Mouse (Mus musculus) stomach, embryonic 16.5 days (tissue): ENCODE data around the gene Zdhhc25. TPM values are rescaled to one million over a fixed set of nuclear protein-coding genes. Genes with fewer than 3 reads are reported as not detected.

Experiments
- ATAC-seq: fragments of 200-750 bp; cut with Nextera tagmentation; 2 replicates; pipeline ENCODE4 v1.8.0; 2017; ENCODE audit warnings: moderate number of reproducible peaks, moderate TSS enrichment; ENCODE audit not compliant: insufficient read depth, low FRiP score
- H3K27ac ChIP-seq: fragments of 300-500 bp; sonication (generic); 2 replicates; pipeline ENCODE4 v1.5.1; 2014; ENCODE audit warnings: low read length
- H3K27me3 ChIP-seq: fragments of 300-500 bp; sonication (generic); 2 replicates; pipeline ENCODE4 v1.6.1; 2014; ENCODE audit warnings: low read length, control low read depth, mixed read lengths; ENCODE audit not compliant: control insufficient read depth, insufficient read depth
- H3K36me3 ChIP-seq: fragments of 300-500 bp; sonication (generic); 2 replicates; pipeline ENCODE4 v1.6.1; 2014; ENCODE audit warnings: low read length; ENCODE audit not compliant: control insufficient read depth, insufficient read depth
- H3K4me1 ChIP-seq: fragments of 300-500 bp; sonication (generic); 2 replicates; pipeline ENCODE4 v1.6.1; 2014; ENCODE audit warnings: low read length, control low read depth, mixed read lengths; ENCODE audit not compliant: control insufficient read depth, insufficient read depth
- H3K4me2 ChIP-seq: fragments of 300-500 bp; sonication (generic); 2 replicates; pipeline ENCODE4 v1.6.1; 2014; ENCODE audit warnings: low read depth, low read length, mixed read lengths
- H3K4me3 ChIP-seq: fragments of 300-500 bp; sonication (generic); replicated peaks from 2 replicates; pipeline ENCODE4 v1.5.1; 2014; ENCODE audit warnings: mild to moderate bottlenecking, low read length
- H3K9ac ChIP-seq: fragments of 300-500 bp; sonication (generic); 2 replicates; pipeline ENCODE4 v1.6.1; 2014; ENCODE audit warnings: low read length
- H3K9me3 ChIP-seq: fragments of 300-500 bp; sonication (generic); replicated peaks from 2 replicates; pipeline ENCODE4 v1.6.1; 2016; ENCODE audit warnings: low read length, control low read depth; ENCODE audit not compliant: control insufficient read depth
- whole genome bisulfite sequencing: fragments of 180-500 bp; shearing (Covaris S2); extraction: QIAGEN DNeasy Blood & Tissue Kit; methylation state at CpG from one replicate; pipeline ENCODE4 v1.1.7; 2014; 5-methylcytosine and 5-hydroxymethylcytosine counted together
- polyA plus RNA-seq: library from polyadenylated mRNA; unstranded; fragments of >200 nt; fragmentation: Nextera tagmentation; extraction: Ambion mirVana; gene quantifications from 2 replicates; pipeline ENCODE4 v1.2.1, GENCODE M21; 2015

Zdhhc25 gene
- polyA plus RNA-seq, 1 experiment from 2014 or later, result not detected

DNA sequence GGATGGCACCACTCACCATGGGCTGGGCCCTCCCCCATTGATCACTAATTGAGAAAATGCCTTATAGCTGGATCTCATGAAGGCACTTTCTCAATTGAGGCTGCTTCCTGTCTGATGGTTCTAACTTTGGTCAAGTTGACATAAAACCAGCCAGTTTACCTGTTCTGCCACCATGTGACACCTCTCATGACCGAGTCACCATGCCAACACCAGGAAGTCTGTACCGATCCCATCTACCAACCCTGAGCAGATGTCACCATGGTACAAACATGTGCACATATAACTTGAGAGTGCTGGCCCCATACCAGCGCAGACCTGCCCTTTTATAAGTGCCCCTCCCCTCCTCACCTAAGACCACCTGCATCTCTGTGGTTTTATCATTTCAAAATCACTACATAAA is 2.4 kb downstream of the Zdhhc25 start:
- ATAC-seq, result no peak
- Histone ChIP-seq H3K4me2 (no peak overlapping the region), H3K27ac (no peak overlapping the region), H3K4me1 (no peaks in the 10 kb centered on the region), H3K36me3 (no peaks in the 10 kb centered on the region), H3K9me3 (no peaks in the 10 kb centered on the region), H3K27me3 (no peaks in the 10 kb centered on the region), H3K4me3 (no peak overlapping the region), H3K9ac (no peak overlapping the region)
- 92% methylated on average over 3 of the region's 3 CpGs for WGBS

DNA sequence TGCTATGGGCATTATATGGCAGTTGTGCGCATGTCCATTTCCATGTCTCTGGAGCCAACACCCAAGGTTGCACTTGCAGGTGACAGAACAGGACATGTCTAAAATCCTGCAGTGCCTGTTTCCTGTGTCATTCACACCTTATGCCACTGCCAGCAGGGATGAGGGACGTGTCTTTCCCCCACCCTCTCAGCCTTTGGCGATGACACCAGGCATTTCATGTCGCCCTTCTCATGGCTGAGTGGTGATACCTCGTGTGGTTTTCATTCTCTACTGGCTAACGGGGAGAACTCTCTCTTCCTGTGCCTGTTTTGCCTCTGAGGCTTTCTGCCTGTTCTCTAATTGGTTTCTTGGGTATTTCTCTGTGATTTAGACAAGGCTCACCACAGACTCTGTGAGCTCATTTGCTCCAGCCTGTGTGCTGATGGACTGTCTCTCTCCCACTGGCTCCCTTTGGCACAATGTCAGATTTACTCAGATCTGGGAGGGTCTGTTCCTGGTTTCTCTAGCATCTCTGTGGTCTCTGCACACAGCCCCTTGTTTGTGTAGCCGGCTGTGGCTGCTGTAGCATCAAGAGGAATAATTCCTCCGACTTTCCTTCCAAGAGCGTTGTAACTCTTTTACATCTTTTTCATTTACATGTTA is 3.1 kb downstream of the Zdhhc25 start:
- no peak overlapping the region for H3K4me2 ChIP-seq
- 75% methylated on average over 9 of the region's 9 CpGs for WGBS
- no peaks in the 10 kb centered on the region for H3K9me3 ChIP-seq
- no peaks in the 10 kb centered on the region for H3K36me3 ChIP-seq
- H3K9ac ChIP-seq, result no peak overlapping the region
- no peak overlapping the region for H3K4me3 ChIP-seq
- peak overlapping the region; percentile 58 for H3K27ac ChIP-seq
- ATAC-seq, result no peak
- no peaks in the 10 kb centered on the region for H3K27me3 ChIP-seq
- H3K4me1 ChIP-seq, result no peaks in the 10 kb centered on the region

DNA sequence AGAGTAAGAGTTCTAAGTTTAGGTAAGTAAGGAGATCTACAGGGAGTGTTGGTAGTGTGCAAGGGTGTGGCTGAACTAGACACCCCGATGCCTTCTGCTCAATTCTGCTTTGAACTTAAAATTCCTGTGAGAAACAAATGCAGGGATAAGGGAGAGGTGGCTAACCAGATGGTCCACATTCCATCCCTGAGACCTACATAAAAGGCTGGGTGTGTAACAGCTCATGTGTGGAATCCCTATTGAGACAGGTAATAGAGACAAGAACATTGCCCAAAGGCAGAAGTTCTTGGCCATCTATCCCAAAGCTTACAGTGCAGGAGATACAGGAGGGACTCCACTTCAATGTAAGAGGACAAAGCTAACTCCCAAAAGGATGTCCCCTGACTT is 3.6 kb downstream of the Zdhhc25 start:
- Histone ChIP-seq H3K9ac (no peak overlapping the region), H3K4me3 (no peak overlapping the region), H3K27ac (no peak overlapping the region), H3K27me3 (no peaks in the 10 kb centered on the region), H3K4me2 (no peak overlapping the region), H3K9me3 (no peaks in the 10 kb centered on the region), H3K4me1 (no peaks in the 10 kb centered on the region), H3K36me3 (no peaks in the 10 kb centered on the region)
- WGBS, result 60% methylated on average over 1 of the region's 1 CpGs
- ATAC-seq, result no peak

DNA sequence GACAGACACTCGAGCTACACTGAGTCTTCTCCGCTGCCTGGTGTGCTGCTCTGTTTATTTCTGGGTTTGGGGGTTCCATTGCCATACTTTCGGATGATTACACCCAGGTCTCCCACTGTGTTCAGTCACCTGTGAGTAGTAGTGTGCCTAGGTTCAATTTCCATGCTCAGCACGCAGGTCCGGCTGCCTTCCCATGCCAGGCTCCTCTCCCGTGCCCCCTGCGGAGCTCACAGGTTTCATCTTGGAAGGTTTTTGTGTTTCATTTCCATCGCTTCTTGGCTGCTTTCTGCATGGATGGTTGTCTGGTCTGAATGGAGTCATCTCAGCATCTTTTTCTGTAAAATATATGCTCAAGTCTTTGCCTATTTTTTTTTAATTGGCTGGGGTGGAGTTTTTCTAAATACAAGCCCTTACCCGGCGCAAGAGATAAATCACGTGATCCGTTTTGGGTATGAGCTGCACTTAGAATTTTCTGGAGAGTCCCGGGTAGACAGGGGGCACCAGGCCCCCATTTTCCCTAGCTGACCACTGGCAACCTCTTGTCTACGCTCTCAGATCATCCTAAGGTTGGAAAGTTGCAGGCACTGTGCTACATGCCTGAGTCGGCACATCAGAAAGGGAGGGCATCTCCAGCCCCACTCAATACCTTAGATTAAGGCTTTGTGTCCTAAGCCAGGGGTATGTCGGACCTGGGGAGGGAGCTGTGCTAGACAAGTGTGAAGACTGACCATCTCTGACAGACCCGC is 4.7 kb downstream of the Zdhhc25 start:
- no peak for ATAC-seq
- Histone ChIP-seq H3K9me3 (no peaks in the 10 kb centered on the region), H3K9ac (no peak overlapping the region), H3K4me2 (no peak overlapping the region), H3K36me3 (no peaks in the 10 kb centered on the region), H3K27me3 (no peaks in the 10 kb centered on the region), H3K4me1 (no peaks in the 10 kb centered on the region), H3K27ac (no peak overlapping the region), H3K4me3 (no peak overlapping the region)
- 80% methylated on average over 17 of the region's 17 CpGs for WGBS

DNA sequence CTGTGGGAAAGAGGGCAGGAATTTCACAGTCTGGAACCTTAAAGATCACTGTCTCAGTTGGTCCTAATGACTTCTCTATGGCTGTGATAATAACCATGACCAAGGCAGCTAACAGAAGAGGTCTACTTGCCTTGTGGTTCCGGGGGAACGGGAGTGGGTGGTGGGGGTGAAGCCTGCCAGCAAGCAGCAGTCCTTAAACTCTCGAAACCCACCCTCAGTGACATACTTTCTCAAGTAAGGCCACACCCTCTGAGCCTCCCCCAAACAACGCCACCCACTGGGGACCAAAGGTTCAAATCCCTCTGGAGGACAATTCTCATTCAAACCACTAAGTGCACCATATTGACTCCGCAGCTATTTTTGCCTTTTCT is 5.3 kb downstream of the Zdhhc25 start:
- Histone ChIP-seq H3K36me3 (no peaks in the 10 kb centered on the region), H3K4me1 (no peaks in the 10 kb centered on the region), H3K27ac (no peak overlapping the region), H3K4me3 (no peak overlapping the region), H3K27me3 (no peaks in the 10 kb centered on the region), H3K9ac (no peak overlapping the region), H3K4me2 (no peak overlapping the region), H3K9me3 (no peaks in the 10 kb centered on the region)
- 81% methylated on average over 5 of the region's 5 CpGs for WGBS
- no peak for ATAC-seq

DNA sequence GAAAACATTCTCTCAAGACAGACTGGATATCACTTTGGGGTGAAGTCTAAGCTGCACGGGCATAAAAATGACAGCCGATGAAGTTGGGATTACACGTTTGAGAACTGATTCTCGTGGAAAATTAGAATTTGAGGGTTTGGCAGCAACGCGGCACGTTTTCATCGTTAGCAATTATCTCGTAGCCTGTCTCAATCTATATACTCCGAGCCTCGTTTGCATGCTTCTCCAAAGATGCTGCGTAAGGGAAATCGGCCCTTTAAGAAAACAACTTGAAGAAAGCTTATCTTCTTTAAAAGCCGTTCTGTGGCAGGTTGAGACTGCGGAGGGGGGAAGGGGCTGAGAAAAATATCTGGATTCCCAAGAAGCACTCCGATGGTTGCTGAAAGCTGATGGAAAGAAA is 17.0 kb downstream of the Zdhhc25 start:
- WGBS, result 76% methylated on average over 16 of the region's 16 CpGs
- Histone ChIP-seq H3K36me3 (no peaks in the 10 kb centered on the region), H3K4me1 (no peaks in the 10 kb centered on the region), H3K9me3 (no peaks in the 10 kb centered on the region), H3K4me3 (no peak overlapping the region), H3K27ac (no peak overlapping the region), H3K27me3 (no peaks in the 10 kb centered on the region), H3K4me2 (no peak overlapping the region), H3K9ac (no peak overlapping the region)
- no peak for ATAC-seq

DNA sequence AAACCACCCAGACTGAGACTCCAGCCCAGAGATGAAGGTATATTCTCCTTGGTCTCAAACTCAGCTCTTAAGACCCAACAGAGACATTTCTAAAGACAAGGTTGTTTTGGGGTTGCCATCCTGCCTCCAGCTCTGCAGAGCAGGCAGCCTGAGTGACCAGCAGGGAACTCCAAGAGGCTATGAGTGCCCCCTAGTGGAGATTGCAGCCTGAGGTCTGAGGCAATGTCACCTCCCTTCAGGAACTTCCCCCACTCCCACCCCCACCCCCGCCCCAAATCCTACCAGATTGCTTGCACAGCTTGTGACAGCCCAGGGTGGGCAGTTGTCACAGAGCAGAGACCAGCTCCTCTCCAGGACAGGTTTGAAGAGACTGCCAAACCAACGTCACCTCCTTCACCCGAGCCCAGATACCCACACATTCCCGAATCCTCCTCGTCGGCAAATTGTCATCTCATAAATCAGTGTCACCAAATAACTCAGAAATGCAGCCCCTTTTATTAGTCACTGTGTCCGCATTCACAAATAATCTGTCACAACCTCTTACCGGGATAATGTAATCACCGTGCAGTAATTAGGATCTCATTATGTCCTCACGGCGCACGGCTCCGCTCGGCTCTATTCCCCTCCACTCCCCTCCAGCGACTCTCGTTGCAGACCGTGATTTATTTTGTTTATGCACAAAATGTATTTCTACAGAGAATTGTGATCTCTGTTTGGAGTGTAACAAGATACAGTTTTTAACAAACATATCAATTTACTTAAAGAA is 18.1 kb downstream of the Zdhhc25 start:
- Histone ChIP-seq H3K27me3 (no peaks in the 10 kb centered on the region), H3K4me1 (no peaks in the 10 kb centered on the region), H3K27ac (no peak overlapping the region), H3K36me3 (no peaks in the 10 kb centered on the region), H3K4me3 (no peak overlapping the region), H3K9ac (no peak overlapping the region), H3K9me3 (no peaks in the 10 kb centered on the region), H3K4me2 (no peak overlapping the region)
- no peak for ATAC-seq
- 48% methylated on average over 17 of the region's 17 CpGs for WGBS

DNA sequence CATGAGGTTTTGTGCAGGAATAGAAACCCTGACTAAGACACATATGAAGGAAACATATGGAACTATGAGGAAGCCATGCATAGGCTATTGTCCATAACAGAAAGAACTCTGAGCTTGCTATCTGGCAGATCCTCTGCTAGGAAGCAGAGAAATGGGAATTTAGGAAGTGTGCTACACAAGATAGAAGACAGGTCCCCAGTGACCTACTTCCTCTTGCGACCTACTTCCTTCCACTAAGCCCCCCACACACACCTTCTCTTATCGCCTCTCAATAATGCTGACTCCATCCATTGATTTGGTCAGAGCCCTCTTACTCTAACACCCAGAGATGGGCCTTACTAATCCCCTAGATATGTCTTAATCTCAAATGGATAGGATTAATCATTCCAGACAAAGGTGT is 19.9 kb downstream of the Zdhhc25 start:
- H3K36me3 ChIP-seq, result no peaks in the 10 kb centered on the region
- no peaks in the 10 kb centered on the region for H3K27me3 ChIP-seq
- H3K4me1 ChIP-seq, result no peaks in the 10 kb centered on the region
- no peak overlapping the region for H3K4me3 ChIP-seq
- no peak overlapping the region for H3K9ac ChIP-seq
- H3K27ac ChIP-seq, result no peak overlapping the region
- H3K4me2 ChIP-seq, result no peak overlapping the region
- WGBS, result 77% methylated on average over 2 of the region's 2 CpGs
- no peaks in the 10 kb centered on the region for H3K9me3 ChIP-seq
- no peak for ATAC-seq

DNA sequence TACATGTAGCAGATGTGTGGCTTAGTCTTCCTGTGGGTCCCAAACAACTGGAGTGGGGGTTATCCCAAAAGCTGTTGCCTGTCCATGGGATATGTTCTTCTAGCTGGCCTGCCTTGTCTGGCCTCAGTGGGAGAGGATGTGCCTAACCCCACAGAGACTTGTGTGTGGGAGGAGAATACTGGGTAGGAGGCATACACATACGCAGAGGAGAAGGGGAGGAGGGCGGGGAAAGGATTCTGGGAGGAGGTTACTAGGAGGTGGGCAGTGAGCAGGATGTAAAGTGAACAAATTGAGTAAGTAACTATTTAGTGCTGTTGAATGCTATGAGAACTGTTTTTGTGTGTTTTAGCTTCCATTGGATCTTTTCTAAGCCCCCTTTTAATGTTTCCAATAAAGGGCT is 23.8 kb downstream of the Zdhhc25 start:
- Histone ChIP-seq H3K9ac (no peak overlapping the region), H3K4me2 (no peak overlapping the region), H3K4me3 (no peak overlapping the region), H3K4me1 (no peaks in the 10 kb centered on the region), H3K36me3 (no peaks in the 10 kb centered on the region), H3K27ac (no peak overlapping the region), H3K9me3 (no peaks in the 10 kb centered on the region), H3K27me3 (no peaks in the 10 kb centered on the region)
- WGBS, result 78% methylated on average over 2 of the region's 2 CpGs
- no peak for ATAC-seq
